Mouse (Mus musculus): Measurements from ENCODE around the gene Nav2. TPM values are rescaled to one million over a fixed set of nuclear protein-coding genes. Genes with fewer than 3 reads are reported as not detected.

Gene Nav2
- total RNA-seq, 2 experiments from 2014 or later = 53.0 to 60.1 TPM

- DNase-seq (ENCODE audit: low spot score) = no peak
- intact Hi-C loops (cut with DNase I) = no loop called here
Observed at GRCm38 (mm10) chr7:49635971-49636370, 727.5 kb downstream of the Nav2 start.

- DNase-seq (ENCODE audit: low spot score) = no peak
- intact Hi-C loops (cut with DNase I) = no loop called here
Observed at GRCm38 (mm10) chr7:49636491-49637115, 728.1 kb downstream of the Nav2 start, which contains the start of gene Dbx1. Gene Dbx1 (minus strand): TSS chr7:49636849.

GRCm38 (mm10) chr7:49637281-49637680 is 728.8 kb downstream of the Nav2 start:
- intact Hi-C loops (cut with DNase I) = no loop called here
- DNase-seq (ENCODE audit: low spot score) = no peak

- DNase-seq (ENCODE audit: low spot score) = no peak
Observed at GRCm38 (mm10) chr7:49637851-49638663, 729.5 kb downstream of the Nav2 start.

GRCm38 (mm10) chr7:49638941-49639776 is 730.6 kb downstream of the Nav2 start:
- DNase-seq (ENCODE audit: low spot score) = no peak
- intact Hi-C loops (cut with DNase I) = no loop called here

More at GRCm38 (mm10) chr7:49637851-49638663, 729.5 kb downstream of the Nav2 start:
- intact Hi-C loops (cut with DNase I) = no loop called here

GRCm38 (mm10) chr7:49639864-49640708 is 731.6 kb downstream of the Nav2 start:
- intact Hi-C loops (cut with DNase I) = no loop called here
- no peak for DNase-seq (ENCODE audit: low spot score)

GRCm38 (mm10) chr7:49640709-49641305 is 732.3 kb downstream of the Nav2 start:
- intact Hi-C loops (cut with DNase I) = no loop called here
- no peak for DNase-seq (ENCODE audit: low spot score)

Other genes with a start within 250 kb of the Nav2 start
- 10 to 100 TPM; 11.0 to 12.9 TPM for gene Zdhhc13, start 119.7 kb upstream of the Nav2 start, total RNA-seq (2021)
- 1,000 to 10,000 TPM; 2,113 to 2,237 TPM for gene Csrp3, start 60.7 kb upstream of the Nav2 start, total RNA-seq (2021)
- under 1 TPM; 0.75 to 0.87 TPM for gene E2f8, start 27.1 kb upstream of the Nav2 start, total RNA-seq (2021)